Mouse (Mus musculus) megakaryocyte, embryonic 14.5 days (primary cell): ENCODE results near the gene Zfp385a.
"Not testable (repeated sequence)": the region's sequence is repeated elsewhere in the genome, so short reads cannot be mapped to it uniquely, and the experiment has no call there.

ENCODE experiments used
- FLI1 ChIP-seq: IDR thresholded peaks from 2 replicates; pipeline ENCODE4 v1.6.1; 2012; ENCODE audit warnings: low read length, inconsistent platforms, mixed read lengths
- GATA1 ChIP-seq: IDR thresholded peaks from 3 replicates; pipeline ENCODE4 v1.6.1; 2012; ENCODE audit warnings: mixed read lengths, low read length, inconsistent platforms, borderline replicate concordance

DNA sequence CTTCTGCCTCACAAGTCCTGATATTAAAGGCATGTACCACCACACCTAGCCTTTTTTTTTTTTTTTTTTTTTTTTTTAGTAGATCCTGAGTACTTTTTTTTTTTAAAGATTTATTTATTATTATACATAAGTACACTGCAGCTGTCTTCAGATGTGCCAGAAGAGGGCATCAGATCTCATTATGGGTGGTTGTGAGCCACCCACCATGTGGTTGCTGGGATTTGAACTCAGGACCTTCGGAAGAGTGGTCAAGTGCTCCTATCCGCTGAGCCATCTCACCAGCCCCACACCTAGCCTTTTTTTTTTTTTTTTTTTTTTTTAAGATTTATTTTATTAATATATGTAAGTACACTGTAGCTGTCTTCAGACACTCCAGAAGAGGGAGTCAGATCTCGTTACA is 64.0 kb downstream of the Zfp385a start:
- TF ChIP-seq FLI1, GATA1: not testable (repeated sequence)
